In genomic region chr10:94705643-94706258, GRCm38 (mm10) we compare ENCODE assay signal across 18 mouse cellular contexts. TPM values are rescaled to one million over a fixed set of nuclear protein-coding genes. Genes with fewer than 3 reads are reported as not detected.
A peak's percentile ranks its signal among the peaks of the same experiment; 100 is the strongest.
DNase-seq lines count a peak whose midpoint lies in the region; ATAC-seq and TF ChIP-seq lines count a peak whose summit lies in the region.
"Had no signal": no experiment of that assay in that cellular context is flagged by ENCODE, and none has a peak within 500 bp of the region (broad histone marks: within the 10 kb centered on the region; RNA-seq: fewer than 3 reads in every experiment).

No protein-coding gene starts in this region.

- H3K27me3 ChIP-seq in G1E (ENCODE audit: insufficient read depth, low read length) = no peaks in the 10 kb centered on the region
- H3K27me3 ChIP-seq: embryonic facial prominence, embryonic 13.5 days; forebrain, embryonic 15.5 days; heart, embryonic 12.5 days; hindbrain, embryonic 12.5 days; midbrain, embryonic 15.5 days had no signal

- peaks cover 25% of the 10 kb centered on the region for H3K4me1 ChIP-seq in G1E (ENCODE audit: insufficient read depth, low read depth, low read length)

- DNase-seq in layer of hippocampus, adult 9-11 months = peak; percentile 26
- DNase-seq in layer of hippocampus, postnatal 36 days = no peak
- peak; percentile 29 for DNase-seq in 416B (ENCODE audit: low read depth)
- peak; percentile 4 for DNase-seq in G1E (ENCODE audit: low spot score)
- peak; percentile 25 for DNase-seq in induced T-regulatory cell, adult 2 months (ENCODE audit: low read depth)
- DNase-seq in kidney, postnatal 10 days = no peak
- no peak for DNase-seq in kidney, adult 11 months
- DNase-seq: cerebellum, adult 9-11 months; heart, postnatal 14 days; lung, embryonic 14.5 days; right cerebral cortex, postnatal 4 days; thymus, postnatal 36 days had no signal

- ATAC-seq in G1E (ENCODE audit: extremely low read depth, insufficient number of reproducible peaks, low FRiP score, poor library complexity, severe bottlenecking) = no peak
- ATAC-seq: CD4-positive, CD25-positive, alpha-beta regulatory T cell, adult 4 months; forebrain, embryonic 15.5 days; midbrain, embryonic 15.5 days had no signal

- H3K36me3 ChIP-seq in G1E (replicated peaks) = peaks cover 3% of the 10 kb centered on the region
- H3K36me3 ChIP-seq: embryonic facial prominence, embryonic 13.5 days; forebrain, embryonic 15.5 days; heart, embryonic 12.5 days; hindbrain, embryonic 12.5 days; midbrain, embryonic 15.5 days had no signal

- H3K9me3 ChIP-seq in G1E (replicated peaks) = no peaks in the 10 kb centered on the region; the same call in 1 of the 2 replicates
- H3K9me3 ChIP-seq: embryonic facial prominence, embryonic 13.5 days; forebrain, embryonic 15.5 days; midbrain, embryonic 15.5 days had no signal

- TF ChIP-seq CTCF in G1E (IDR thresholded peaks at IDR 0.05; ENCODE audit: low read depth, low read length) = no peak

- no peak overlapping the region for H3K4me3 ChIP-seq in G1E (ENCODE audit: low read depth, low read length)
- H3K4me3 ChIP-seq: embryonic facial prominence, embryonic 13.5 days; forebrain, embryonic 15.5 days; heart, embryonic 12.5 days; hindbrain, embryonic 12.5 days; midbrain, embryonic 15.5 days had no signal

RNA-seq across cellular contexts. Expression of gene Cep83, which starts 17.3 kb away (rescaled TPM):
- total RNA-seq in layer of hippocampus, postnatal 36 days (2021) = 10 to 100 TPM; 32.5 to 33.1 TPM
- total RNA-seq in G1E (2014; fragmentation: Nextera tagmentation) (33.0 and 39.0 TPM in 2 replicates), G1E (2017) (34.9 and 37.9 TPM in 2 replicates)
- polyA plus RNA-seq in G1E (2012) = 9.2 and 10.0 TPM in 2 replicates

Comparison
In these comparisons a context has a peak if more than half of its experiments do, and no peak if none do; other contexts are left out.
1. DNase-seq: peak in layer of hippocampus, adult 9-11 months (single experiment), 416B (single experiment), G1E (single experiment) and induced T-regulatory cell, adult 2 months (single experiment); none in layer of hippocampus, postnatal 36 days (0 of 2), kidney, postnatal 10 days (single experiment) and kidney, adult 11 months (single experiment).